Mouse (Mus musculus): ENCODE measurements around the gene Anks1.

GRCm38 (mm10) chr17:28040620-28041019, 131.5 kb downstream of the Anks1 start:
- TF ChIP-seq GATA1 (IDR thresholded peaks at IDR 0.05; ENCODE audit: borderline replicate concordance, low read length), result no peak
- TF ChIP-seq FLI1 (IDR thresholded peaks at IDR 0.05; ENCODE audit: low read length), result no peak

Measured in megakaryocyte, embryonic 14.5 days (primary cell).